Mouse (Mus musculus) 3134 (cell line): ENCODE results near the gene Rnpep.
"Not testable (repeated sequence)": the region's sequence is repeated elsewhere in the genome, so short reads cannot be mapped to it uniquely, and the experiment has no call there.

ENCODE experiments used
- DNase-seq: peaks from one replicate; pipeline ENCODE4 v3.0.0-alpha.2; 2011; ENCODE audit warnings: low spot score; ENCODE audit not compliant: insufficient read length; ENCODE audit errors: extremely low read depth

Gene Rnpep

DNA sequence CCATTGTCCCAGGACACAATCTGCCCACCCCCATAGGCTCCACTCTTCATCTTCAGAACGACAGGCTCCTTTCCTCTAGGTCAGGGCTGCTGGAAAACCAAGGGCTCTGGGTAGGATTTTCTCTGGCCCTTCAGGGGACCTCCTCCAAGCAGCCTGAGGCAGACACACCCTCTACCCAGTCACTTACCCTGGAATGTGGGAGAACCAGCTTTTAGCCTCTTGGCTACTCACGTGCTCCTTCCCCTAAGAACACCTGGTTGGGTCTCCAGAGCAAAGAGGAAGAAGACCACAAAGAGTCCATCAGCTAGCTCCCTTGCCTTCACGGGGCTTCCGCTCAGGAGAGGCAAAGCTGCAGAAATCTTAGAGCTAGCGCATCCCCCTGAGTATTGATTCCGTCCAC is 23.0 kb downstream of the Rnpep start:
- DNase-seq: no peak

DNA sequence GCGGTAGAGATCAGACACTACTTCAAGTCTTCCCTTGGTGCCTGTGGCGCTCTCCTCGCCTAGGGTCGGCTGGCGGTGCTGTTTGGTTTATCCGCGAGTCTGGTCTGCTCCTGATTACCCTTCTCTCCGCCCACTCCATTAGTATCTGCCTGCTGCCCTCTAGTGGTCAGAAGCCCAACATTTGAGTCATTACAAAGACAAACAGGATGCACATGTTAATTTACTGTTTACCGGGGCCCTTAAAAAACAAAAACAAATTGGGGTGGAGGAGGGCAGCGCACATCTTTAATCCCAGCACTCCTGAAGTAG is 24.8 kb downstream of the Rnpep start:
- peak; percentile 37 for DNase-seq

DNA sequence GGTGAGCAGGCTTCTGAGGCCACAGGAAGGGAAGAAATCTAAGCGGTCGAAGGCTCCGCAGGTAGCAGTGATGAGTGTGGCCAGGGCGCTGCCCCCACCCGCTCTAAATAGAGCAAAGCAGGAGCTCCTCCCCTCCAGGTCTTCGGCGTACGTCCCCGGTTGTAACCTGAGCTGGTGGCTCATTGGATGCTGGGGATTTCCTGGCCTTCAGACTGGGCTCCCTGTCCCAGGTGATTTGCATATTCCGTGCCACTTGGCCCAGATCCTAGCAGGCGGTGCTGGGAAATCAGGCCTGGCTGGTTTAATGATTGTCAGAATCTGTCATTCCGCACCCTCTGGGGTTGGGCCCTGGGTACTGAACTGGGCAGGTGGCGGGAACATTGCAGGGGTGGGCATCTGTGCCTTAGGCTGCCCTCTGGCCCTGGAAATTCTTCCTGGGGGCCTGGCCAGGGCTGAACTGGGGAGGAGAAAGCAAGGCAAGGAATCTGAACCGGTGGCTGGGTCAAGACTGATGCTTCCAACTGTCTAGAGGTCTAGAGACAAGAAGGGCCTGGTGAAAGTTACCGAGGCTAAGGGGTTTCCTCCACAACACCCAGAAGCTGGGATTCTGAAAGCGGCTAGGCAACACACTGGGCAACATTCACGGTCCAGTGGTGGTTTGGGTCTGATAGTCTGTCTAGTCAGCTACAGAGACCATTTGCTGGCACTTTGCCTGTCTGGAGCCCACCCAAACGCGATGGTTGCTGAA is 25.3 kb downstream of the Rnpep start, which contains the start of gene Elf3:
TSS of gene Elf3 (minus strand) at position 189 of the 748 bp plus-strand sequence.
- DNase-seq: no peak

DNA sequence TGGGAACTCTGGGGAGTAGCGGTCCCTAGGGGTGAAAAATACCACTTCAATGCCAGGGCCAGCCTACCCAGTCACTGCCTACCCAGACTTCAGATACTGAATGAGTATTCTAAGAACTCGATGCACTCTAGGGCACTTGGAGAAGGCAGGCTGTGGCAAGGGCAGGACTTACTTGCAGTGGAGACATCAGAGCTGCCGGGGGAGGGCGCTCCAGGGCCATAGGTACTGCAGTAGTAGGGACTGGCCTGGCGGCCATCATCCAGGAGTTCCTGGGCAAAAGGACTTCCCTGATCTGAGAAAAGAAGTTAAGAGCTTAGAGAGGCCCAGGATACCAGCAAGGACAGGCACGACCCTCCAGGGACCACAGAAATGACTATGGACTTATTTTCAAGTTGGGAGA is 27.6 kb downstream of the Rnpep start:
- DNase-seq: peak; percentile 44

DNA sequence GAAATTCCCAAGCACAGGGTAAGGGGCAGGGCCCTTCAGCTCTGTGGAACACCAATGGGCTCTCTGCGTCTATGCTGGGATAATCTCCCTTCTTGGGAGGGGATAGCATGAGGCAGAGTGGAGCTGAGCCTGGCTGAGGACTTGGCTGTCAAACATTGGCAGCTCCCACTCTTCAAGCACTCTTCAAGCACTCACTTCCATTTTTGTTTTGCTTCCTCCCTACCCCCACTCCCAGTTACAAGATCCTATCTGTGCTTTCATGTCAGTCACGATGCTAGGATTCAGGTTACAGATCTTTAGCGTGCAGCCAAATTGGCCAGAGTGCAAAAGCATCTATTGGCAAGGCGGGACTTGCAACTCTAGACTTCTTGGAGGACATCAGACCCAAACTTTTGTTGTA is 31.0 kb downstream of the Rnpep start:
- DNase-seq: no peak

DNA sequence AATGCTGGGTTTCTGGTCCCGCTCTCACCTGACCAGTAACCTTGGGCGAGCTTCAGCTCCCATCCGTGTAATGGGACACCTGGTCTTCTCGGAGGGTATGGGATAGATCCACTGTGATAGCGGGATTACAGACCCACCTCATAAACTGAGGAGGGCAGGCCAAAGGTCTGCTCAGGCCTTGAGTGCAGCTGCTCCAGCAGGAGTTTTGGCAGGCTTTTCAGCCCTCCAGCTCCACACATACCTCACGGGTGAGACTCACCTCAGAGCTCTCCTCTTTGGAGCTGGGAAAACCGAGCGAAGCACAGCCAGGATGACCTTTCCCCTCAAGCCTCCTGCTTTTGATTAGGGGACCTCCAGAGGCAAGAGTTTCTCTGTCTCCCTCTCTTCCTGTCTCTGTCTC is 32.5 kb downstream of the Rnpep start:
- no peak for DNase-seq

DNA sequence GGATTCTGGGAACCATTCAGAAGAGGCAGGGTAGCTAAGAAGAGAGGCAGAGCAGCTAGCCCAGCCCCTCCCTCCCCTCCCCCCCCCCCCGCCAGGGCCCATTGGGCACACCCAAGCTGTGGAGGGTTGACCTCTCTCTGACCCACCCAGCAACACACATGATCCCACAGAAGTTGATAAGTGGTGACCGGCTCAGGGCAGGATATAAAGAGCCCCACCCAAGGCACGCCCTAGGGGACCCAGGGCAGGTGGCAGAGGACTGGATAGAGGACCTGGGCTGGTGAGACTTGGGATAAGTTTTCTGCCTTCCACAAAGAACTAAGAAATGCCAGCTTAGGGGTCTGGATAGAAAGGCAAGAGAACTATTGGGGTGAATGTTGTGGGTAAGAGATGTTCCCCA is 33.2 kb downstream of the Rnpep start:
- DNase-seq: no peak

DNA sequence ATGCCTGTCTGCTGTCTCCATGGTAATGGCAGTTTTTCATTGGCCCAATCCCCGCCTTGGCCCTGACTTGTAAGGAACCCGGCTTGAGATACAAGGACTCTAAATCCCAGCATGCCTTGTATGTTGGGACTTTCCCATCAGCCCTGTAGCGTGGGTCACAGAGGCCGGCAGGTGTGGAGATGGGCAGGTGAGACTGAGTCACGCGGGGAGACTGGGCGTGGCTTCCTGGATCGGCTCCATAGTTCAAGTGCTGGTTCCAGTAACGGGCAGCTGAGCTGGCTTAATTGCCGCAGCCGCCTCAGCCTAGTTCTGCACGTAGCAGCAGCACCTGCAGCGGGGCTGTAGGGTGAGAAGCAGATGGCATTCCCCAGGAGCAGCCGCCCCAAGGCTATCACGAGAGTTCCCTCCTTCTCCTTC is 35.4 kb downstream of the Rnpep start:
- no peak for DNase-seq

DNA sequence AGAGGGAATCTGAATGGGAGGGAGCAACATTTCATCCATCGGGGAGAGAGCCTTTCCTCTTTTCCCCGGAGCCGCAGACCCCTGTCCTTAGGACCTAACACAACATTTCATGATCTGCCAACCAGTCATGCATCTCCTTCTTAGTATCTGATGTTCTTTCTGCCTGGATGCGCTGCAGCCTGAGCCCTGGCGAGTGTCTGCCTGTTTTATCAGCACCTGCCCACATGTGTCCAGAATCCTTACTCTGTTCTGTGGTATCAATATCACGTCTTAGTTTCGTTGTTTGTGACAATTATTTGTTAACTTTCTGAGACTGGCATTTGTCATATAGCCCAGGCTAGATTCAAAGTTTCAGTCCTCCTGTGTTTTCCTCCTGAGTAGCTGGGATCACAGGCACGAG is 39.9 kb downstream of the Rnpep start:
- DNase-seq: no peak

DNA sequence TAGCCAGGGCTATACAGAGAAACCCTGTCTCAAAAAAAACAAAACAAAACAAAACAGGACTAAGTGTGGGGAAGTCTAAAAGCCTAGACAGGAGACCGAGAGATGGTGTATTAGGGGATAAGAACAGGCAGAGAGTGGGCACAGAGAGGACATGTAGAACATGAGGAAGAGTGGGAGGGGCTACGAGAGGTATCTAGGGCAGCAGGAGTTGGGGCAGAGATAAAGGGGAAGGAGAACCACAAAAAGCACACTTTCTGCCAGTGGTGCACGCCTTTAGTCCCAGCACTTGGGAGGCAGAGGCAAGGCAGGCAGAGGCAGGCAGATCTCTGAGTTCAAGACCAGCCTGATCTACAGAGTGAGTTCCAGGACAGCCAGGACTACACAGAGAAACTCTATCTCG is 43.7 kb downstream of the Rnpep start:
- DNase-seq: not testable (repeated sequence)

DNA sequence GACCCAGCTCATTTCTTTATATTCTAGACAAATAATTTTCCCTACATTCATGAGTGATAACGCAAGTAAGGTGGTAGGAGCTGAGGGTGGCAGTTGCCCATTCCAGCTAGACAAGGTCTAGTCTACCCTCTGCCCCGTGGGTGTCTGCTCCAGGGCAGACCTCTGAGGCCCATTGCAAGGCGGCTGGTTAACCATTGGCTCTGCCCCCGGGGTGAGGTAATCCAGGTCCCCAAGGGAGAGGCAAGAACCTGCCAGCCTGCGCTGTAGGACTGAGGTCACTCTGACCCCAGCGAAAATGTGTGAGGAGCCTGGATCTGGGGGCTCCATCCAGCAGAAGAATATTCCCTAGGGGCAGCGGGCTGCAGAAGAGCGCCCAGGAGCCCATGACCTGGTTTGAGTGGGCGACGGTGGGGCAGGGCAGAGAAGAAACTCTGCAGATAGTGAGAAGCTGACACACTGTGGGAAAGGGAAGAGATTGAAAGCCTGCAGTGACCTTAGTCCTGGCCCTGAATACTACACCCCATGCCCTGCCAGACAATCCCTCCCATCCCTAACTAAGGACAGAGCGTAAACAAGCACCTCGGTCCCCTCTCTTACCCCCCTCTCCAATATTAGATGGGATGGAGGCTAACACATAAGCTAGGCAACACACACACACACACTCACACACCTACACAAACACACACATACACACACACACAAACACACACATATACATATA is 46.6 kb downstream of the Rnpep start:
- no peak for DNase-seq

DNA sequence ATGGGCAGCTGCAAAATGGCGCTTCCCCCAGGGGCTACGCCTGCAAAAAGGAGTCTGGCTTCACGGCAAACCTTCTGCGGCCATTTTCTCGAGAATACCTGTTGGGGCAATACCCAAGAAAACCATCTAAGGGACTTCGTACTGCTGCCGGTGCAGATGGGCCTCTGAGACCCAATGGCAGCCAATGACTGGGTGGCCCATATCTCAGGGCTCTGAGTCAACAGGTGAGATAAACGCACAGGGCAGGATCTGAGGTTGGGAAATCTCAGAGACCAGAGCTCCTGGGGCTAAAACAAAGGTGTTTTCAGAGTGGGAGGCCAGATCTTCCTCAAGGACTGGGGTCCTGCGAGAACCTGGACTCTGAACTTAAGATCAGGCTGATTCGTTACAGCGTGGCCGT is 49.1 kb downstream of the Rnpep start:
- DNase-seq: no peak

DNA sequence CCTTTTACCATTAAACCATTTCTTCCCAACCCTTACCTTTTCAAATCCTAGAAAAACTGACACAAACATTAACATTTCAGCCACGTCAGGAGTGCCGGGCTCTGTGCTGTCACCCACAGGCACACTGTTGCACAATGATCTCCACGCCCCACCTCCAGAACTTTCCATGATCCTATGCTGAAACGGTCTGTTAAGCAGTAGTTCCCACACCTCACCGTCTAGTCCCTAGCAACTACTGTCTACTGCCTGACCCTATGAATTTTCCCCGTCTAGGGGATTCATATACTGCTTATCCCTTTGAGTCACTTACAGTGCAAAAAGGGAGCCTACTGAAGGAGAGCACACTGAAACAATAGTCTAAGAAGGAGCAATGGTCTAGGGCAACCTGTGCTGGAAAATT is 49.9 kb downstream of the Rnpep start:
- no peak for DNase-seq

DNA sequence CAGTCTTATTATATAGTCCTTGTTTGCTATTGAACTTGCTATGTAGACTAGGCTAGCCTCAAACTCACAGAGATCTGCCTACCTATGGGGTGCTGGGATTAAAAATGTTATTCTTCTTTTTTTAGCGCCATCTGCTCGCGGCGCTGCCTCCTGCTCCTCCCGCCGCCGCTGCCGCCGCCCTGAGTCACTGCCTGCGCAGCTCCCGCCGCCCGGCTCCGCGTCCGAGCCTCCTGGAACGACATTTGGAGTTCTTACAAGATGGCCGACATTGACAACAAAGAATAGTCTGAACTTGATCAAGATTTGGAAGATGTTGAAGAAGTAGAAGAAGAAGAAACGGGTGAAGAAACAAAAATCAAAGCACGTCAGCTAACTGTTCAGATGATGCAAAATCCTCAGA is 52.0 kb downstream of the Rnpep start:
- DNase-seq: not testable (repeated sequence)

DNA sequence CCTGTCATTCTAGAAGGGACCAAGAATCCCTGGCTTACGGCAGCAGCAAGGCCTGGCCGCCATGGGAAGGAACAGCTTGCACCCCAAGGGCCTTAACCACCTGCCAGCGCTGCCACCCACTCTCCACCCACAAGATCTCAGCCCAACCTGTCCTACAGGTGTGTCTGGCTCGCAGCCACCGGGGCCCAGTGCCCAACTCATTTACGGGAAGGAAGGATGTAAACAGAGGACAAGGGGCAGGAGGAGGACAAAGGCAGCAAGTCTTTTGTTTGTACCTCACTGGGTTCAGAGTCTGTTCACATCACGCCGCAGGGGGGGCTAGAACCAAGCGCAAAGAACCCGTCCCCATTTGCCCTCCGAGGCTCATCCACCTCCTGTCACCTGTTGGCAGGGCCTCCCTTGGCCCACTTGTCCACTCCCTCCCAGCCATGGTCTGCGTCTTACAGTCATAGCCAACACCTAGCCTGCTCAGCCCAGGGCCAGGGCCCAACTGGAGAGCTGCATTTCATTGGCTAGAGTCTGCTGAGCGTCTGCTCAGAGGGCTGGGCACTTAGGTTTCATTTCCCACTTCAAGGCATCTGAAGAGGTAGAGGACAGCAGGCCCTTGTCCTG is 56.4 kb downstream of the Rnpep start:
- DNase-seq: no peak

DNA sequence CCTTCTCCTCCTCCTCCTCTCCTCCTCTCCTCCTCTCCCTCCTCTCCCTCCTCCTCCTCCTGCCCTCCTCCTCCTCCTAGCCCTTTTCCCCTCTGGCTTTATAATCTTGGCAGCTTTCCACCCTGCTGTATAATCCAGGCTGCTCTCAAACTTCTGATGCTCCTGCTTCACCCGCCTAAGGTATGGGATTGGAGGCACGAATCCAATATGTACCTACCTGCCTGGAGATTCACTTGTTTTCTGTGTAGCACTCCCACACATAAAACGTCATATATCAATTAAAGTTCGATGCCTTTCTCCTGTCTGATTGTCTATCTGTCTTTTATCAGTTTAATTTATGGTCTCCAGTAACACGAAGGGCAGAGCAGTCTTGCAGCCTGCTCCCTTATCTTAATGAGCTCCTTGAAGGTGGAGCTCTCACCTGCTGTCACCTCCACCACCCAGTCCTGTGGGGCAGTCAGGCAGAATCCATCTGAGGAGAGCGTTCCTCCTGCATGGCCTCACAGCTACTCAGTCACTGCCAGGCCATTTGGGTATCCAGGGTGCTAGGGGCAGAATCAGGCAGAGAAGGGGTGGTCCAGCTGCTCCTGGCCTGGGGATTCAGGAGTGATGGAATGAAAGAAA is 58.8 kb downstream of the Rnpep start:
- no peak for DNase-seq

DNA sequence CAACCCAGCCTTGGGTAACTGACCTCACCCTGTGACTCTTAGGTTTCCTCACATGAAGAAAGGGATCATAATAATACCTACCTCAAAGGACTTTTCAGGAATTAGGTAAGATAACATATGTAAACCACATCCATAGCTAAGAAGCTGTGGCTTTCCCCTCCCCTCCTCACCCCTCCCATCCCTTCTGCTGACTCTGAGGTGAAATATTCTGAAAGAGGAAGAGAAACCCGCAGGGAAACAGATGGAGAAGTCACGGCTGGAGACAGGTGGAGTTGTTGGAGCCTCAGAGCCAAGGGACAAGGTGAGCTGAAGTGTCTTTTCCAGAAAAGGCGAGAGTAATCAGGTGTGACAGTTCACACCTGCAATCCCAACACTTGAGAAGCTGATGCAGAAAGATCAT is 59.7 kb downstream of the Rnpep start:
- DNase-seq: no peak

DNA sequence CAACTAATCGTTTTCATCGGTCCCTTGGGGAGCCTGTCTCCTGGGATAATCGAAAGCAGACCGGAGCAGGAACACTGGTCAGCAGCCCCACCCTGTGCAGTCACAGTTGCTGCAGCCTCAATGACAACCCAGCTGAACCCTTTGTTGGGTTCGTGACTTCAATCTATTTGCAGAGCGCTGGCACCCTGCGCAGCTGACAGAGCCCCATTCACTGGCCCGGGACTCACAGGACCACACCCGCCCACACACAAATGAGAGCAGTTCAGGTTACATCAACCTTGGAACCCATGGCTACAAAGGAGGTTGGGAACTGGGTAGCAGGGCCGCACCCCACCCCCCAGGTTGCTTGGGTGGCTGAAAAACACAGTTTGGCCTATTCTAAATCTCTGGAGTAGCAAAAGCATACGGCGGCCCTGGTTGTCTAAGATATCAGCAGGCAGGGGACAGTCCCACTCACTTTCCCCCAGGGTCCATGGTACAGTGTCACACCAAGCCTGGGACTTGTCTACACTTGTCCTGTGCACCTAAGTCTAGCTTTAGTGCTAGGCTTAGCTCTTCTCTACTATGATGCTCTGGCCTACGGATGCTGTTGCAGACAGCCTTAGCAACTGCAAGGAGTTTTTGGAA is 66.2 kb downstream of the Rnpep start:
- no peak for DNase-seq

DNA sequence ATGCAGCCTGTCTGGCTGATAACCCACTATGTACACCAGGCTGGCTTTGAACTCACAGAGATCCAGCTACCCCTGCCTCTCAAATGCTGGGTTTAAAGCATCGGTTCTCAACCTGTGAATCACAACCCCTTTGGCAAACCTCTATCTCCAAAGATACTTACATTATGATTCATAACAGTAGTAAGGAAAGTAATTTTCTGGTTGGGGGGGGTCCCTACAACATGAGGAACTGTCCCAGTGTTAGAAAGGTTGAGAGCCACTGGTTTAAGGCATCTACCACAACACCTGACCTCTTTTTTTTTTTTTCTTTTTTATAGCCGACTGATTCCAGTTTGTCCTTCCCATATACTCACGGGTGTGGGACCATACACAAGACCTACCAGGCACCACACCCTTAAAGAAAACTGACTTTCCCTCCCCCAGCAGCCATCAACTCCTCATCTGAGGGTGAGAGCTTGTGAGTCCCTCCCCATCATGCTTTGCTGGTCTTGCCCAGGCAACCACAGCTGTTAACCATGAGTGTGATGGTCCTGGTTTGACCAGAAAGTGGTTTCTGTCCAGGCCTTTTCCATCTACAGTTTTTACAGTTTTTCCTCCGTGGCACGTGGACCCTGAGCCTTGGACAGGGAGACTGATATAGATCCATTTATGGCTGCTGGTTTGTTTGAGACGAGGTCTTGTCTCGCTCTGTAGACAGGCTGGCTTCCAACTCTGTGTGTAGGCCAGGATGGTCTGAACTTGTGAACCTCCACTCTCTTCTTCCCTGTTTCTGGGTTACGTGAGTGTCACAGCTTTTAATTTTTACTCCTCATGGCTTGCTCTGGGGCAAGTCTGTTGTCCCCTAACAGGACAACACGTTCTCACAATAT is 69.9 kb downstream of the Rnpep start:
- no peak for DNase-seq
